Mouse (Mus musculus) hindbrain, postnatal 0 days (tissue): ENCODE data around the gene Zfp384. TPM values are rescaled to one million over a fixed set of nuclear protein-coding genes. Genes with fewer than 3 reads are reported as not detected.

ENCODE experiments used
- ATAC-seq: fragments of 200-750 bp; cut with Nextera tagmentation; 2 replicates; pipeline ENCODE4 v1.8.0; 2017; ENCODE audit warnings: mild to moderate bottlenecking, moderate TSS enrichment, moderate library complexity
- DNase-seq: peaks from one replicate; pipeline ENCODE4 v3.0.0-alpha.2; 2015; ENCODE audit warnings: low spot score
- H3K27ac ChIP-seq: fragments of 300-500 bp; sonication (generic); 2 replicates; pipeline ENCODE4 v1.5.1; 2014; ENCODE audit warnings: mild to moderate bottlenecking
- H3K27me3 ChIP-seq: fragments of 300-500 bp; sonication (generic); 2 replicates; pipeline ENCODE4 v1.6.1; 2014; ENCODE audit warnings: low read length, mixed read lengths; ENCODE audit not compliant: insufficient read depth
- H3K36me3 ChIP-seq: fragments of 300-500 bp; sonication (generic); 2 replicates; pipeline ENCODE4 v1.6.1; 2014; ENCODE audit warnings: low read length, mixed read lengths; ENCODE audit not compliant: insufficient read depth
- H3K4me1 ChIP-seq: fragments of 300-500 bp; sonication (generic); 2 replicates; pipeline ENCODE4 v1.6.1; 2014; ENCODE audit warnings: antibody characterized with exemption, low read length, mixed read lengths; ENCODE audit not compliant: insufficient read depth
- H3K4me2 ChIP-seq: fragments of 300-500 bp; sonication (generic); 2 replicates; pipeline ENCODE4 v1.6.1; 2014; ENCODE audit warnings: low read depth, mild to moderate bottlenecking, low read length, moderate library complexity, mixed read lengths
- H3K4me3 ChIP-seq: fragments of 300-500 bp; sonication (generic); 2 replicates; pipeline ENCODE4 v1.5.1; 2014; ENCODE audit warnings: low read length
- H3K9ac ChIP-seq: fragments of 300-500 bp; sonication (generic); replicated peaks from 2 replicates; pipeline ENCODE4 v1.6.1; 2014; ENCODE audit warnings: mild to moderate bottlenecking, low read length, moderate library complexity, mixed read lengths
- H3K9me3 ChIP-seq: fragments of 300-500 bp; sonication (generic); 2 replicates; pipeline ENCODE4 v1.6.1; 2016; ENCODE audit warnings: low read length, mixed read lengths
- CTCF ChIP-seq: IDR thresholded peaks from 2 replicates; pipeline ENCODE4 v1.5.1; 2016; ENCODE audit warnings: antibody characterized with exemption, control low read depth, low read depth
- WGBS: fragments of 180-500 bp; shearing (Covaris S2); extraction: QIAGEN DNeasy Blood & Tissue Kit; methylation state at CpG from one replicate; pipeline ENCODE4 v1.1.7; 2014; 5-methylcytosine and 5-hydroxymethylcytosine counted together
- polyA plus RNA-seq: library from polyadenylated mRNA; unstranded; fragments of >200 nt; fragmentation: Nextera tagmentation; extraction: Ambion mirVana; gene quantifications from 2 replicates; pipeline ENCODE4 v1.2.1, GENCODE M21; 2015
- total RNA-seq: library from RNA; depleted of rRNA; stranded (reverse); fragments of >200 nt; gene quantifications from 2 replicates; pipeline ENCODE4 v1.2.3, GENCODE M21; 2014

The Zfp384 gene
- total and polyA plus RNA-seq, 2 experiments from 2014 or later = 11.6 to 38.6 TPM

DNA sequence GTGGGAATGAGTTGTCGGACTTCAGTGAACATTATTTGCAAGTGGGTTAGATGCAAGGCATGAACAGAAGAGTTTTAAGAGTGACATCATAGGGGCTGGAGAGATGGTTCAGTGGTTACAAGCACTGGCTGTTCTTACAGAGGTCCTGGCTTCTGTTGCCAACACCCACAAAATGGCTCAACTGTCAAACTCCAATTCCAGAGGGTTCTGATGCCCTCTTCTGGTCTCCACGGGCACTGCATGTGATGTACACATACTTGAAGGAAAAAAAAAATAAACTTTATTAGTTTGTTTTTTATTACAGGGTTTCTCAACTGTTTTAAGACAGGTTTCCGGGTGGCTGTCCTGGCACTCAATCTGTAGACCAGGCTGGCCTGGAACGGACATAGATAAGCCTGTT, 41.2 kb upstream of the Zfp384 start:
- H3K4me3 ChIP-seq = no peak overlapping the region
- 68% methylated on average over 4 of the region's 4 CpGs for WGBS
- H3K9me3 ChIP-seq = no peaks in the 10 kb centered on the region
- no peak overlapping the region for H3K4me2 ChIP-seq
- H3K36me3 ChIP-seq = no peaks in the 10 kb centered on the region
- peak; percentile 61 for DNase-seq
- H3K27me3 ChIP-seq = no peaks in the 10 kb centered on the region
- ATAC-seq = no peak
- H3K4me1 ChIP-seq = peaks cover 12% of the 10 kb centered on the region
- no peak overlapping the region for H3K27ac ChIP-seq
- no peak overlapping the region for H3K9ac ChIP-seq
- peak; percentile 65 for TF ChIP-seq CTCF

DNA sequence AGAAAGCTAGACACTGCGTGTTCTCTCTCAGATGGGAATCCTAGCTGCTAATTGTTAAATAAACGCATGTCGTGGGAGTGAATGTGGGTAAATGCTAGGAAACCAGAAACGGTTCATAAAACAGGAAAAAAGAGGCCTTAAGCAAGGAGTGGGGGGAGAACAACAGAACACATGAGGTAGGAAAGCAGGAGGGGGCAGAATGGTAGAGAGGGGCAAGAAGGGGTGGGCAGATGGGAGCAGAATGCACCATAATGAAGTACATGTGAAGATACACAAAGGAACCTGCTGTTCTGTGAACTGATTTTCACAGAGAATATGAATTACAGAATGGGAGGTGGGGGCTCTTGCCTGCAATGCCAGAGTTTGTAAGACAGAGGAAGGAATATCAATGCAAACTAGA, 16.7 kb upstream of the Zfp384 start:
- H3K9ac ChIP-seq = no peak overlapping the region
- no peak for DNase-seq
- no peaks in the 10 kb centered on the region for H3K4me1 ChIP-seq
- H3K27me3 ChIP-seq = peaks cover 4% of the 10 kb centered on the region; the same call in 1 of the 2 replicates
- no peak for ATAC-seq
- 58% methylated on average over 4 of the region's 4 CpGs for WGBS
- no peaks in the 10 kb centered on the region for H3K9me3 ChIP-seq
- H3K36me3 ChIP-seq = no peaks in the 10 kb centered on the region
- H3K4me3 ChIP-seq = no peak overlapping the region
- H3K4me2 ChIP-seq = no peak overlapping the region
- TF ChIP-seq CTCF = no peak
- no peak overlapping the region for H3K27ac ChIP-seq

DNA sequence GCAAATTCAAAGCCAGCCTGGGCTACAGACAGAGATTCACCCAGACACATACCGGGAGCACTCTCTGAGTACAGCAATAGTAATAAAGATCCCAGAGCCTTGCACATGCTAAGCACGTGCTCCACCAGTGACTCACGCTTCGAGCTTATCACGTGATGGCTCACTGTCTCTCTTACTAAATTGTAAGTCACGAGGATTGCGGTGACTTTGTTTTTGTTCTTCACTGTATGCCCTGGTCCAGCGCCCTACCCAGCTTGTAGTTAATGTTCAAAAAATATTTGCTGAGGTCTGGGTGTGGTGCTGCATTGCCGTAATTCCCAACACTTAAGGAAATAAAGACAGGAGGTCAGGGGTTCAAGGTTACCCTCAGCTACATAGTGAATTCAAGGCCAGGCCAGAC, 15.6 kb upstream of the Zfp384 start:
- ATAC-seq = no peak
- TF ChIP-seq CTCF = no peak
- Histone ChIP-seq H3K4me1 (0 out of 2 replicates have a peak, but pooled peaks cover under 1% of the 10 kb centered on the region), H3K4me2 (no peak overlapping the region), H3K27me3 (peaks cover 4% of the 10 kb centered on the region; the same call in 1 of the 2 replicates), H3K27ac (no peak overlapping the region; the same call in 1 of the 2 replicates), H3K9me3 (no peaks in the 10 kb centered on the region), H3K36me3 (no peaks in the 10 kb centered on the region), H3K4me3 (no peak overlapping the region), H3K9ac (no peak overlapping the region)
- DNase-seq = no peak
- 83% methylated on average over 9 of the region's 9 CpGs for WGBS

DNA sequence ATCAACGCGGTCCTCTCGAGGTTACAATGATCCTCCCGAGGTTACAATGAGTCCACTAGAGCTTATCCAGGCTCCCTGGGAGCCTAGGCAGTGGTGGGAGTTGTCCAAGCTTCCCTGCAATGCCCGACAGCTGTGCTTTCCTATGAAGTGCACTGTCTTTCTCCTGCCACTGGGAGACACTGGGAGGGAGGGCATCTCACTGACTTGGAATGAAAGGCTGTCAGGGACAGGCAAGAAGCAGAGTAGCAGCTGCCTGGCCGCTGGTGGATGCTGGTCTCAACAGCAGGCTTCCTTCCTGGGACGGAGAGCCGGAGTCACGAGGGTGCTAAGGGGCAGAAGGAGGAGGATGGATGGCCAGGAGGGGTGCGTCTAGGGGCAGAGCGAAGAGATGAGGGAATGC, 15.1 kb upstream of the Zfp384 start:
- Histone ChIP-seq H3K36me3 (no peaks in the 10 kb centered on the region), H3K9ac (peak overlapping the region; percentile 35; the same call in 1 of the 2 replicates), H3K4me3 (no peak overlapping the region), H3K27ac (peak overlapping the region; percentile 20; the same call in 1 of the 2 replicates), H3K9me3 (no peaks in the 10 kb centered on the region), H3K27me3 (peaks cover 4% of the 10 kb centered on the region; the same call in 1 of the 2 replicates), H3K4me1 (0 out of 2 replicates have a peak, but pooled peaks cover 5% of the 10 kb centered on the region), H3K4me2 (peak overlapping the region; percentile 35)
- ATAC-seq (peak; percentile 41), DNase-seq (peak; percentile 65)
- 15% methylated on average over 11 of the region's 11 CpGs for WGBS
- TF ChIP-seq CTCF = peak; percentile 64

DNA sequence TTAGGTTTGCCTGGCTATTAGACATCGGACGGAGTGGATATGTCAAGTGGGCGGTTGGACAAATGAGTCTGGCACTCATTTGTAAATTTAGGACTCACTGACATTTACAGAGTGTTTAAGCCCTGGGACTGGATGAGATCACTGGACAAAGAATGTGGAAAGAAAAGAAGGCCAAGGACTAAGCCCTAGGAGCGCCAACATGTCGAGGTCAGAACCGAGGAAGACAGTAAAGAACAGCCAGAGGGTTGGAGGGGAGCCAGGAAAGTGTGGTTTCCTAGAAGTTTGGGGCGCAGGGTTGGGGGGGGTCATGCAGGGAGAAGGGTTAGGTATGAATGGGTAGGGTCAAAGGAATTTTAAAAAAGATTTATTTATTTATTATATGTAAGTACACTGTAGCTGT, 13.7 kb upstream of the Zfp384 start:
- 0 out of 2 replicates have a peak, but pooled peaks cover 1% of the 10 kb centered on the region for H3K36me3 ChIP-seq
- H3K4me1 ChIP-seq = 0 out of 2 replicates have a peak, but pooled peaks cover 5% of the 10 kb centered on the region
- ATAC-seq (no peak), DNase-seq (no peak)
- no peak for TF ChIP-seq CTCF
- no peak overlapping the region for H3K27ac ChIP-seq
- H3K9me3 ChIP-seq = no peaks in the 10 kb centered on the region
- 75% methylated on average over 7 of the region's 7 CpGs for WGBS
- H3K4me3 ChIP-seq = no peak overlapping the region
- H3K9ac ChIP-seq = no peak overlapping the region
- peaks cover 8% of the 10 kb centered on the region; the same call in 1 of the 2 replicates for H3K27me3 ChIP-seq
- H3K4me2 ChIP-seq = no peak overlapping the region

DNA sequence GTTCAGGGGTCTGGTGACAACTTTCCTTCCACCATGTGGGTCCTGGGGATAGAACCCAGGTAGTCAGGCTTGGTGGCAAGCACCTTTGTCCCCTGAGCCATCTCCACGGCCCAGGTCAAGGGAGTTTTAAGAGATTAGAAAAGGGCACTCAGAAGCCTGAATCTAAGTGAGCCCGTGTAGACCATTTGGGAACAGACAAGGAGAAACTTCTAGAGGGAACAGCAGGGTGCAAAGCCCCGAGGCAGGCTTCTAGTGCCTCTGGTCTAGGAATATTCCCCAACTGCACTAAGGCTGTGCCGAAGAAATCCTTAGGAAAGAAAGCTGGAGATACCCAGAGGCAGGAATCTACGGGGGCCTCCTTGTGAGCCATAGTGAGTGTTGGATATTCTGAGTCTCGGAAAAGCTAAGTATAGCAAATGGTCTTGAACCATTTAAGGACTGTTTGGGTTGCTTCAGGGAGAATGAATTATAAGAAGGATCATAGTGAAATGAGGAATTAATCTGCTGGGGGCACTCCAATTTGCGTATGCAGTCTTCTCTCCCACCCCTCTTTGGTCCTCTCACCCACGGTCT, 13.0 kb upstream of the Zfp384 start:
- Histone ChIP-seq H3K4me3 (peak overlapping the region; percentile 73), H3K4me1 (0 out of 2 replicates have a peak, but pooled peaks cover 5% of the 10 kb centered on the region), H3K4me2 (peak overlapping the region; percentile 85), H3K27ac (peak overlapping the region; percentile 78), H3K9me3 (no peaks in the 10 kb centered on the region), H3K9ac (peak overlapping the region; percentile 80), H3K36me3 (0 out of 2 replicates have a peak, but pooled peaks cover 3% of the 10 kb centered on the region), H3K27me3 (peaks cover 8% of the 10 kb centered on the region; the same call in 1 of the 2 replicates)
- DNase-seq (no peak), ATAC-seq (no peak)
- no peak for TF ChIP-seq CTCF
- WGBS = 39% methylated on average over 8 of the region's 8 CpGs
